Mouse (Mus musculus) neural tube, embryonic 15.5 days (tissue): ENCODE data around the gene Tmem91. TPM values are rescaled to one million over a fixed set of nuclear protein-coding genes. Genes with fewer than 3 reads are reported as not detected.

ENCODE experiments used
- ATAC-seq: fragments of 200-750 bp; cut with Nextera tagmentation; 2 replicates; pipeline ENCODE4 v1.8.0; 2017; ENCODE audit warnings: mild to moderate bottlenecking, moderate TSS enrichment, moderate library complexity; ENCODE audit not compliant: low FRiP score
- H3K27ac ChIP-seq: fragments of 300-500 bp; sonication (generic); replicated peaks from 2 replicates; pipeline ENCODE4 v1.5.1; 2015; ENCODE audit warnings: mild to moderate bottlenecking, inconsistent platforms
- H3K27me3 ChIP-seq: fragments of 300-500 bp; sonication (generic); replicated peaks from 2 replicates; pipeline ENCODE4 v1.6.1; 2015; ENCODE audit warnings: inconsistent platforms
- H3K36me3 ChIP-seq: fragments of 300-500 bp; sonication (generic); 2 replicates; pipeline ENCODE4 v1.6.1; 2015; ENCODE audit warnings: inconsistent platforms
- H3K4me1 ChIP-seq: fragments of 300-500 bp; sonication (generic); 2 replicates; pipeline ENCODE4 v1.6.1; 2015; ENCODE audit warnings: inconsistent platforms
- H3K4me2 ChIP-seq: fragments of 300-500 bp; sonication (generic); 2 replicates; pipeline ENCODE4 v1.6.1; 2015; ENCODE audit warnings: inconsistent platforms, mild to moderate bottlenecking, moderate library complexity
- H3K4me3 ChIP-seq: fragments of 300-500 bp; sonication (generic); replicated peaks from 2 replicates; pipeline ENCODE4 v1.5.1; 2015; ENCODE audit warnings: mild to moderate bottlenecking, inconsistent platforms
- H3K9ac ChIP-seq: fragments of 300-500 bp; sonication (generic); replicated peaks from 2 replicates; pipeline ENCODE4 v1.6.1; 2015; ENCODE audit warnings: mild to moderate bottlenecking, inconsistent platforms
- H3K9me3 ChIP-seq: fragments of 300-500 bp; sonication (generic); replicated peaks from 2 replicates; pipeline ENCODE4 v1.6.1; 2016; ENCODE audit warnings: inconsistent platforms
- WGBS: fragments of 180-500 bp; shearing (Covaris S2); methylation state at CpG from one replicate; pipeline ENCODE4 v1.1.7; 2015; ENCODE audit warnings: mixed read lengths; 5-methylcytosine and 5-hydroxymethylcytosine counted together
- polyA plus RNA-seq: library from polyadenylated mRNA; unstranded; fragments of >200 nt; fragmentation: Nextera tagmentation; extraction: Ambion mirVana; gene quantifications from 2 replicates; pipeline ENCODE4 v1.2.1, GENCODE M21; 2015

The Tmem91 gene
- polyA plus RNA-seq, 1 experiment from 2014 or later, result 97.4 TPM

DNA sequence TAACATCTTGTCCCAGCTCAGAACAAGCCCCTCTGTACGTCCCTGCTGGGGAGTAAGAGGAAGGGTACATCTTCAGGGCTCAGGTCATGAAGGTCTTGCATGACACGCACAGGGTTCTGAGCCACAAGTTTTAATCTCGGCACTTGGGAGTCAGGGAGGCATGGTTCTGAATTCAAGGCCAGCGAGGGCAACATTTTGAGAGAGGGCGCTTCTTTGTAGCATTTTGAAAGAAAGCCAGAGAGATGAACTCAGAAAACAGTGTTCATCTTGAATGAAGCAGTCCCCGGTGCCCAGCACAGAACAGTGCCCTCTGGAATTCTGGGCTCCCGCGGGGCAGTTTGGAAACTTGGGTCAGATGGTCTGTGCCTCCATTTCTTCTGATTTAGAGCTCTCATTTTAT is 8.6 kb downstream of the Tmem91 start:
- WGBS, result 96% methylated on average over 8 of the region's 8 CpGs
- Histone ChIP-seq H3K27me3 (no peaks in the 10 kb centered on the region), H3K4me2 (no peak overlapping the region), H3K4me1 (no peaks in the 10 kb centered on the region), H3K9me3 (no peaks in the 10 kb centered on the region), H3K9ac (no peak overlapping the region), H3K36me3 (peaks cover 41% of the 10 kb centered on the region), H3K27ac (no peak overlapping the region), H3K4me3 (no peak overlapping the region)
- ATAC-seq, result no peak

DNA sequence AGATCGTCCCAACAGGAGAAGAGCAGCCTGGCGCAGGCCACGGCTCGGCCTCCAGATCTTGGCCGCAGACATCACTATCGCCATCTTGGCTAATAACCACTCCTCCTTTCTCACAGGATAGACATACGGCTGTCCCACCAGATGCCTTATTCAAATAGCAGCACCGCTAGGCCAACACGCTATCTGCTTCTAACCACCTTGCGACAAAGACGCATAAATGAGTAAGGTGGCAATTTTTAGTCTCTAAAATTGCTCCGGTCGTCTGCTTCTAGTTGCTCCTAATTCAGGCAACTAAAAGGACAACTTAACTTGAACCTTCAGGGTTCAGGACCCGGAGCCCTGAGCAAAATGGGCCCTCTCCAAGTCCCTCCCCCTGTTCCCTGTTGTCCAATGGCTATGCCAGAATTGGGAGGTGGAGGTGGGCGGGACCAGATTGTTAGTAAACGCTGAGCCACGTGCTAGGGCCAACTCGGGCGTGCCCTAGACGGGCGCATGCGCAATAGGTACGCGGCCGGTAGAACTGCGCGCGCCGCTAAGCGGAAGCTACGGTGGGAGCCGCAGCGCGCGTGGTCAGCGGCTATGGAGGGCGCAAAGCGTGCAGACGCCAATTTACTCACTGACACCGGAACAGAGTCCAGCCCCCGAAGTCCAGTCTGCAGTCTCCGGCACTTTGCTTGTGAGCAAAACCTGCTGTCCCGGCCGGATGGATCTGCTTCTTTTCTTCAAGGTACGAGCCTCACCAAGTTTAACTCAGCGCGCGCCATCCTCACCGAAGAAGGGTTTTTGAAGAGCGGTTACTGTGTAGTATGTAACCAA is 16.1 kb downstream of the Tmem91 start, which contains the start of the genes Bckdha and Exosc5:
Bckdha (minus strand) TSS at position 325 of the 816 bp plus-strand sequence.
Exosc5 (plus strand) TSS at position 508 of the 816 bp plus-strand sequence.
- ATAC-seq, result peak; percentile 99
- Histone ChIP-seq H3K9ac (peak within 1 kb of the TSS; percentile 77), H3K27me3 (no peaks in the 10 kb centered on the region), H3K4me3 (peak within 1 kb of the TSS; percentile 82), H3K9me3 (no peaks in the 10 kb centered on the region), H3K27ac (peak within 1 kb of the TSS; percentile 84), H3K36me3 (peaks cover 7% of the 10 kb centered on the region; the same call in 1 of the 2 replicates), H3K4me2 (peak within 1 kb of the TSS; percentile 88), H3K4me1 (peaks cover 37% of the 10 kb centered on the region)
- WGBS, result under 1% methylated on average over 50 of the region's 50 CpGs

DNA sequence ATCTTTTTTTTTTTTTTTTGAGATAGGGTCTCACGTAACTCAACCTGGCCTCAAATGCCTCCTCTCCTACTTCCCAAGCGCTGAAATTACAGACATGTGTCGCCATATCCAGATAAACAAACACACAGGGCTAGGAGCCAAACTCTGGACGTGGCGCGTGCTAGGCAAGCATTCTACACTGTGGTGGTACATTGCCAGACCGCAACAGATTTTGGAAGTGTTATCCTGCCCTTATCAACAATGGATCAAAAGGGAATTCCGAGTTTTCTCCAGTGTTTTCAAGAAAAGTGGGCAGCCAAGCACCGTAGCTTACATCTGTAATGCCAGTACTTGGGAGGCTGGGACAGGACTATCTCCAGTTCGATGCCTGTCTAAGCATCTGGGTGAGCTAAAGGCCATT is 17.2 kb downstream of the Tmem91 start:
- peaks cover 7% of the 10 kb centered on the region; the same call in 1 of the 2 replicates for H3K36me3 ChIP-seq
- peak overlapping the region; percentile 88 for H3K4me2 ChIP-seq
- H3K4me3 ChIP-seq, result peak overlapping the region; percentile 82
- no peak overlapping the region for H3K27ac ChIP-seq
- no peaks in the 10 kb centered on the region for H3K9me3 ChIP-seq
- no peaks in the 10 kb centered on the region for H3K27me3 ChIP-seq
- peaks cover 37% of the 10 kb centered on the region for H3K4me1 ChIP-seq
- WGBS, result 39% methylated on average over 10 of the region's 10 CpGs
- H3K9ac ChIP-seq, result peak overlapping the region; percentile 77
- no peak for ATAC-seq

DNA sequence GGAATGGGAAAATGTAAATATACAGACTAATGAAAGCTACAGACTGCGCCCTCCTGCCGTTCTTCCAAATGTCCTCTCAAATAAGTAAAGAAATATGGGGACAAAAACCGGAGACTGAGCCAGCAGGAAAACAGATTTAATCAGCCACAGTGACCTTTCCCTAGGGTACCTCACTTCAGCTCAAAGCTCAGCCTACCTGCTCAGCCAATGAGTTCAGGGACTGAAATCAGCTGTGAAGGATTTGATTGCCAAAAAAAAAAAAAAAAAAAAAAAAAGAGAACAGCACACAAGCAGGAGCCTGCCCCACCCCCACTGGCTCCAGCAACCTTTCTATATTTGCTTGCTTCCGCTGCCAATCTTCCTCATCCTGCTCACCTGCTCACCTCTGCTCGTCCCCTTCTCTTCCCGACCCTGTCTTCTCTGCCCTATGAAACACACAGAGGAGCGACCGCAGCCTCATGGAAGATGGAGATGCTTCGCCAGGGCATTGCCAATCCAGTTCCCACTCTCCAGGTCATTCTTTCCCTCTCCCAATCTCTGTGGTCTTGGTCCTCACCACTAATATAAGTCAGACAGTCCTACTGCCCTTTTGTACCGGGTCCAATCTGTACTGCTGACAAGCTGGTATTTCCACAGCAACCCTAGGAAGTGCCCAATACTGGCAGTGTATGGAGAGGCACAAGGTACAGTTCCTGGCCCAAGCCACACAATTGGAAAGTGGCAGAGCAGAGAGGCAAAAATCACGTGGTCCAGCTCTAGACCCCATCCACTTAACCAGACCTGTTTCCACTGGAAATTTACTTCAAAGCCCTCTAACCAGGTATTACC is 19.2 kb downstream of the Tmem91 start:
- Histone ChIP-seq H3K9ac (no peak overlapping the region), H3K4me1 (peaks cover 37% of the 10 kb centered on the region), H3K4me3 (no peak overlapping the region), H3K36me3 (0 out of 2 replicates have a peak, but pooled peaks cover 7% of the 10 kb centered on the region), H3K27me3 (no peaks in the 10 kb centered on the region), H3K4me2 (no peak overlapping the region), H3K27ac (no peak overlapping the region), H3K9me3 (no peaks in the 10 kb centered on the region)
- no peak for ATAC-seq
- WGBS, result 78% methylated on average over 11 of the region's 11 CpGs

DNA sequence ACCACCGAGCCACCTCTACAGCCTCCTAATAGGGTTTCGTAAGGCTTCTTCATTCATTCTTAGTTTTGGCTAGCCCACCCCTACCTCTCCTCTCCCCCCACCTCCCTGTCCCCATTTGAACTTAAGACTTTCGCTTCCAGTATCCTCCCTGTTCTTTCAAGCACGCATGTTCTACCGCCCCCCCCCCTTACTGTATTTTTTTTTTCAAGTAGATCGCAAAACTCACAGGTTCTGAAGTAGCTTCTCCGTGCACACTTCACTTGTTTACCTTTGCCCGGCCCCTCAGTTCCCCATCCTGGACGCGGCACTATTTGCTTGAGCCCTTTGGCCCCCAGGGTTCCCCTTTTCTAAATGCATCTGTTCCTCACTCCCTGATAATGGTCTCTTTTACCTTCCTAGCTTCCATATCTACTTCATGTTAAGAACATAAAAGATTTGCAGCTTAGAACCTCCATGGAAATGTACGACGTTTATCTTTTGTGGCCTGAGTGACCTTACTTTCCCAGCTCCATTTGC is 22.7 kb downstream of the Tmem91 start:
- Histone ChIP-seq H3K9ac (no peak overlapping the region), H3K4me1 (peaks cover 17% of the 10 kb centered on the region), H3K4me2 (no peak overlapping the region), H3K9me3 (no peaks in the 10 kb centered on the region), H3K4me3 (no peak overlapping the region), H3K27ac (no peak overlapping the region), H3K27me3 (no peaks in the 10 kb centered on the region), H3K36me3 (0 out of 2 replicates have a peak, but pooled peaks cover 7% of the 10 kb centered on the region)
- 91% methylated on average over 12 of the region's 12 CpGs for WGBS
- no peak for ATAC-seq

DNA sequence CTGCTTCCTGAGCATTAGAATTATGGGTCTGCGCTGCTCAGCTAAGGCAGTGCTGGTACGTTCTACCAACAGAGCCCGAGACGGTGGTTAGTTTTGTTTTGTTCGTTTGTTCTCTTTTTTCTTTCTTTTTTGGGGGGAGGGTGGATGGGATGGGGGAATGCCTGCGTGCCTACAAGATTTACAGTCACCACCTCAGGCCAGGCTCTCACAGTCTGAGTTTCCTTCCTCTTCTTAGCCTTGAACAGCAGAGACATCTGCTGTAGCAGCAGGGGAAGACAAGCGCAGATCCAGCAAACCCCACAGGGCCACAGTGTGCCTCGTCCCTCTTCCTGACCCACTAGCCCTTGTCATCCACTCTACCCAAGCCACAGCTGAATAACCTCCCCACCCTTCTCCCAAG is 23.7 kb downstream of the Tmem91 start:
- ATAC-seq, result no peak
- H3K27me3 ChIP-seq, result no peaks in the 10 kb centered on the region
- H3K4me2 ChIP-seq, result no peak overlapping the region
- no peaks in the 10 kb centered on the region for H3K9me3 ChIP-seq
- H3K4me1 ChIP-seq, result peaks cover 7% of the 10 kb centered on the region
- 86% methylated on average over 8 of the region's 8 CpGs for WGBS
- H3K27ac ChIP-seq, result no peak overlapping the region
- no peak overlapping the region for H3K9ac ChIP-seq
- H3K36me3 ChIP-seq, result 0 out of 2 replicates have a peak, but pooled peaks cover 7% of the 10 kb centered on the region
- no peak overlapping the region for H3K4me3 ChIP-seq

DNA sequence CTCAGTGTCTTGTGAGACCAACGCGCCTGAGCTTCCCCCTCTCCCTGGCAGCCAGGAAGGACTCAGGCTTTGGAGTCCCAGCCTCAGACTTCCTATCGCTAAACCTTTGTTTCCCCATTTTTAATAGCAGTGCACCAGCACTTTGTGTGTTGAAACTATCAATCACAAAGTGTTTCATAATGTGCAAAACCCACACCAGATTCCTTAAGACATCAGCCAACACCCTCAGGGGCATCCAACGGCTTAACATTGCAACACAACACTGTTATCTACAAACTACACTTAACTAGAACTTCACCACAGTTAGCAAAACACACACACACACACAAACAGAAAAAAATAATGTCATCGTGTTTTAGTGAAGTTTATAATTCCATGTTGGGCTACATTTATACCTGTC is 25.1 kb downstream of the Tmem91 start:
- H3K27me3 ChIP-seq, result no peaks in the 10 kb centered on the region
- no peak overlapping the region for H3K27ac ChIP-seq
- H3K4me2 ChIP-seq, result no peak overlapping the region
- 87% methylated on average over 5 of the region's 5 CpGs for WGBS
- H3K4me1 ChIP-seq, result no peaks in the 10 kb centered on the region
- no peak overlapping the region for H3K9ac ChIP-seq
- no peak overlapping the region for H3K4me3 ChIP-seq
- no peak for ATAC-seq
- H3K36me3 ChIP-seq, result peaks cover 10% of the 10 kb centered on the region; the same call in 1 of the 2 replicates
- H3K9me3 ChIP-seq, result no peaks in the 10 kb centered on the region

DNA sequence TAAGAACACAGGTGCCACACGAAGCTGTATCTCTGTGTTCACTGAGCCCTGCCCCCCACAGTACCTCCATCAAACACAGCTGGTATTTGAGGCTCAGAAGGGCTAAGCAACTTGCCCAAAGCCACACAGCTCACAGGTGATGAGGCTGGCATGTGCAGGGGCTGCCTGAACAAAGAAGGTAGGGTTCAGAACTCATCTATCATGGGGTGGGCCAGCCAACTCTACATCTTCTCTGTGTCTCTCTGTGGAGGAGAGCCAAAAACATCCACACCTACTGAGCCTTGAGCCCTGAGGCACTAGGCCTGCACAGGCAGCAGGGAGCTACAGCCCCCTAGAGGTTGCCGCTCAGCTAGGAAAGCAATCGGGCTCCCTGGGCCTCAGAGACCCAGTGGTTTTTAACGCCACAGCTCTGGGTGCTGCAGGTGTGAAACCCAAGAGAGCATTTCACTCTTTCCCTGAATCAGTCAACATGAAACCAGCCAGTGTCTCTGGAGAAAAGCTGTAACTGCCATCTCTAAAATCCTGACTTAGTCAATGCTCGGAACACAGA is 27.3 kb downstream of the Tmem91 start:
- no peak overlapping the region for H3K4me2 ChIP-seq
- no peaks in the 10 kb centered on the region for H3K4me1 ChIP-seq
- H3K36me3 ChIP-seq, result peaks cover 6% of the 10 kb centered on the region; the same call in 1 of the 2 replicates
- ATAC-seq, result no peak
- H3K9me3 ChIP-seq, result no peaks in the 10 kb centered on the region
- 49% methylated on average over 5 of the region's 5 CpGs for WGBS
- H3K9ac ChIP-seq, result no peak overlapping the region
- no peak overlapping the region for H3K27ac ChIP-seq
- no peaks in the 10 kb centered on the region for H3K27me3 ChIP-seq
- no peak overlapping the region for H3K4me3 ChIP-seq

DNA sequence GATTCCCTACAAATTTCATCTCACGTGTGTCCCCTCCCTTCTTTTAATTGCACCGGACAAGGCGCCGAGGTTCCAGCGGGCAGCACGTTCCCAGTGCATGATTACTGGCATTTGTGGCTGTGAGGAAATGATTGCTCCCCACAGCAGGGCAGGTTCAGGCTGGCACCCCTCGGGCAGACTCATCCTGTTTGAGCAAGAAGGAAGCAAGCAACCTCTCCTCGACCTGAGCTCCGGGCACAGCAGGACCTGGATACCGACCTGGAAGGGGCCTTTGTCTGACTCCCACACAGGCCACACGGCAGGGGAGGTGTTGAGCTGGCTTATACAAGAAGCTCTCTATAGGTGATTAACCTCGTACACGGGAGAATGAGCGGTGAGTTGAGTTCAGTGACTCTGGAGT is 29.9 kb downstream of the Tmem91 start:
- WGBS, result 67% methylated on average over 14 of the region's 14 CpGs
- Histone ChIP-seq H3K9me3 (no peaks in the 10 kb centered on the region), H3K4me3 (no peak overlapping the region), H3K9ac (no peak overlapping the region), H3K36me3 (peaks cover 17% of the 10 kb centered on the region), H3K4me1 (no peaks in the 10 kb centered on the region), H3K4me2 (no peak overlapping the region), H3K27ac (no peak overlapping the region), H3K27me3 (no peaks in the 10 kb centered on the region)
- no peak for ATAC-seq

DNA sequence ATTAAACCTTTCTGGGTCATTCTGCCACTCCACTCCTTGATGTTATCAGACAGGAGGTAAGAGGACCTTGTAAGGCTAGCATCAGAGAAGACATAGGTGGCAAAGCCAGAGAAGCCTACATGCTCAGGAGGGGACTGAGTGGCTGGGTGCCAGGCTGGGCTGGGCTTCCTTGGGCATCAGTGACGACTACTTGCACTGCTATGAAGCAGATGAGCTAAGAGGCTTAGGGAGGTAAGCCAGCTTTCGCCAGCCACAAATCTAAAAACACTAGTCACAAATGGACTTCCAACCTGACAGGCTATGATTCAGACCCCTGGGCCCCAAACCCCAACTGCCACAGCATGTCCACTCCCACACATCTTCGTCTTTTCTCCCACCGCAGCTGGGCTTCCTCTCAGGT is 30.3 kb downstream of the Tmem91 start:
- ATAC-seq, result no peak
- no peaks in the 10 kb centered on the region for H3K9me3 ChIP-seq
- no peak overlapping the region for H3K27ac ChIP-seq
- H3K27me3 ChIP-seq, result no peaks in the 10 kb centered on the region
- WGBS, result 84% methylated on average over 4 of the region's 4 CpGs
- H3K36me3 ChIP-seq, result peaks cover 22% of the 10 kb centered on the region
- H3K4me1 ChIP-seq, result no peaks in the 10 kb centered on the region
- no peak overlapping the region for H3K9ac ChIP-seq
- no peak overlapping the region for H3K4me2 ChIP-seq
- H3K4me3 ChIP-seq, result no peak overlapping the region

DNA sequence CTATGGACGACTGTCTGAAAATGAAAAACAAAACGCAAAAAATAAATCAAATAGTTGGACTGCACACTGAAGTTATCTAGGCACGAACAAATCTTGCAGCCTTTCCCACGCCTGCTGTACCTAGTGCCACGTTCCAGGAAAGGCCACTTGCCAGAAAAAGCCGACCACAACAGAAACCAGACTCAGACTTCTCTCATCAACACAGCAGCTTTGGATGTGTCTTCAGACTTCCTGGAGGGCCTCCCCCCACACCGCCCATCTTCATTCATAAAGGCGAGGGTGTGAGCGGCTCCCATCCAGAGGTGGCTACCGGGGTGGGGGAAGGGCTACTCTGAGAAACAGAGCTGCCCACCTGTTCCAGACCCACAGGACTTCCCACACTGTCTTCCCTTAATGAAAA is 30.8 kb downstream of the Tmem91 start:
- no peak overlapping the region for H3K27ac ChIP-seq
- 81% methylated on average over 10 of the region's 10 CpGs for WGBS
- ATAC-seq, result no peak

More for the DNA sequence above, 30.8 kb downstream of the Tmem91 start:
- H3K4me3 ChIP-seq, result no peak overlapping the region
- no peaks in the 10 kb centered on the region for H3K9me3 ChIP-seq
- no peak overlapping the region for H3K9ac ChIP-seq
- H3K36me3 ChIP-seq, result peaks cover 26% of the 10 kb centered on the region
- no peaks in the 10 kb centered on the region for H3K27me3 ChIP-seq
- H3K4me2 ChIP-seq, result no peak overlapping the region
- no peaks in the 10 kb centered on the region for H3K4me1 ChIP-seq
